8 mouse cellular contexts compared by ENCODE assay signal in genomic region chr6:54326671-54327625, GRCm38 (mm10). TPM values are rescaled to one million over a fixed set of nuclear protein-coding genes. Genes with fewer than 3 reads are reported as not detected.
A peak's percentile ranks its signal among the peaks of the same experiment; 100 is the strongest.
DNase-seq lines count a peak whose midpoint lies in the region; ATAC-seq lines count a peak whose summit lies in the region.

No protein-coding gene starts in this region.

- peak overlapping the region; percentile 74 for H3K9ac ChIP-seq in intestine, embryonic 16.5 days (ENCODE audit: low read depth, low read length)

- intact Hi-C loops in left cerebral cortex, postnatal 25 days (cut with DNase I), result loop anchor here (5.0 kb wide), 1 partner anchor 75 kb away; no protein-coding TSS in a partner anchor

- under 1% methylated on average over 53 of the region's 53 CpGs for WGBS in intestine, embryonic 16.5 days

- peak overlapping the region; percentile 61 for H3K27ac ChIP-seq in intestine, embryonic 16.5 days (ENCODE audit: low read length)

- 0 out of 2 replicates have a peak, but pooled peaks cover 2% of the 10 kb centered on the region for H3K27me3 ChIP-seq in intestine, embryonic 16.5 days (replicated peaks; ENCODE audit: control insufficient read depth, insufficient read depth, low read length)

- no peaks in the 10 kb centered on the region for H3K9me3 ChIP-seq in intestine, embryonic 16.5 days (ENCODE audit: control insufficient read depth, low read length)

- peak overlapping the region; percentile 60 for H3K4me3 ChIP-seq in intestine, embryonic 16.5 days (ENCODE audit: low read length)

- H3K4me1 ChIP-seq in intestine, embryonic 16.5 days (ENCODE audit: control insufficient read depth, insufficient read depth, low read length), result peaks cover 15% of the 10 kb centered on the region

- H3K4me2 ChIP-seq in intestine, embryonic 16.5 days (ENCODE audit: low read depth, low read length), result peak overlapping the region; percentile 92

- ATAC-seq in intestine, embryonic 16.5 days, result peak; percentile 92
- ATAC-seq in megakaryocyte, adult 5-6 weeks (ENCODE audit: poor library complexity, severe bottlenecking), result 0 out of 2 replicates have a peak, but pooled peaks have one; percentile 10

- peak; percentile 82 to 85 for DNase-seq in adrenal gland, postnatal 36 days
- peak; percentile 82 for DNase-seq in embryo, embryonic 10 days (ENCODE audit: low spot score)
- peak; percentile 98 for DNase-seq in heart, adult 11 months
- DNase-seq in left cerebral cortex, postnatal 25 days (ENCODE audit: low spot score in 2 of 2), result peak; percentile 60 to 74
- peak; percentile 32 to 47 for DNase-seq in right cerebral cortex, postnatal 36 days (ENCODE audit: low spot score in 2 of 2)
- no peak for DNase-seq in natural killer cell, adult 2 months (ENCODE audit: low spot score in 2 of 2)

- no peaks in the 10 kb centered on the region for H3K36me3 ChIP-seq in intestine, embryonic 16.5 days (ENCODE audit: control insufficient read depth, insufficient read depth, low read length)

RNA-seq across cellular contexts. Expression of gene Prr15, which starts 1.3 kb away (rescaled TPM):
- 1 to 10 TPM; 2.8 to 7.8 TPM for total RNA-seq in adrenal gland, postnatal 36 days (2021)
- polyA plus RNA-seq in intestine, embryonic 16.5 days (2015; fragmentation: Nextera tagmentation; extraction: Ambion mirVana), result 11.3 and 17.0 TPM in 2 replicates
- 1 to 10 TPM; 1.9 to 2.0 TPM for total RNA-seq in left cerebral cortex, postnatal 25 days (2021)
- 0.27 TPM in 1 of 2 replicates, not detected in the other for total RNA-seq in megakaryocyte, adult 5-6 weeks (2015)
- not detected in 2 replicates for total RNA-seq in megakaryocyte, adult 5-6 weeks (2017)

Comparison
In these comparisons a context has a peak if more than half of its experiments do, and no peak if none do; other contexts are left out.
1. DNase-seq: peak in adrenal gland, postnatal 36 days (2 of 2), embryo, embryonic 10 days (single experiment), heart, adult 11 months (single experiment), left cerebral cortex, postnatal 25 days (2 of 2) and right cerebral cortex, postnatal 36 days (2 of 2); none in natural killer cell, adult 2 months (0 of 2).